Mouse (Mus musculus) ES-E14 (cell line): Measurements from ENCODE around the gene Hgfac. TPM values are rescaled to one million over a fixed set of nuclear protein-coding genes. Genes with fewer than 3 reads are reported as not detected.
A peak's percentile ranks its signal among the peaks of the same experiment; 100 is the strongest.

ENCODE experiments used
- DNase-seq: peaks from one replicate; pipeline ENCODE4 v3.0.0-alpha.2; 2013; ENCODE audit warnings: low read depth, low spot score
- H3K27ac ChIP-seq: 2 replicates; pipeline ENCODE4 v1.5.1; 2012; ENCODE audit warnings: low read depth, mild to moderate bottlenecking, low read length, moderate library complexity, mixed read lengths; ENCODE audit not compliant: poor library complexity, insufficient read depth, severe bottlenecking
- H3K36me3 ChIP-seq: 2 replicates; pipeline ENCODE4 v1.6.1; 2012; ENCODE audit warnings: mild to moderate bottlenecking, low read length, moderate library complexity, mixed read lengths; ENCODE audit not compliant: control insufficient read depth, poor library complexity, insufficient read depth, severe bottlenecking
- H3K4me1 ChIP-seq, 2 experiments: fragments of 150-350 bp in 1 of 2; sonication (generic) in 1 of 2; 2 replicates each; pipeline ENCODE4 v1.6.1; 2012; ENCODE audit warnings: low read length in 2 of 2, mild to moderate bottlenecking in 1 of 2, mixed read lengths in 1 of 2; ENCODE audit not compliant: control insufficient read depth in 2 of 2, insufficient read depth in 2 of 2, poor library complexity in 1 of 2
- H3K4me3 ChIP-seq, 2 experiments: fragments of 150-350 bp in 1 of 2; sonication (generic) in 1 of 2; 2 replicates each; pipeline ENCODE4 v1.5.1; 2012; ENCODE audit warnings: low read length in 2 of 2, low read depth in 1 of 2, mild to moderate bottlenecking in 1 of 2, mixed read lengths in 1 of 2; ENCODE audit not compliant: insufficient read depth in 1 of 2, poor library complexity in 1 of 2, severe bottlenecking in 1 of 2
- H3K9ac ChIP-seq: 2 replicates; pipeline ENCODE4 v1.6.1; 2012; ENCODE audit warnings: low read depth, mild to moderate bottlenecking, low read length, mixed read lengths; ENCODE audit not compliant: poor library complexity, insufficient read depth, severe bottlenecking
- H3K9me3 ChIP-seq: fragments of 150-350 bp; sonication (generic); 2 replicates; pipeline ENCODE4 v1.6.1; 2012; ENCODE audit warnings: low read depth, mild to moderate bottlenecking, low read length; ENCODE audit not compliant: control insufficient read depth, insufficient read depth
- CHD2 ChIP-seq: IDR thresholded peaks from 2 replicates; pipeline ENCODE4 v1.6.1; 2014; ENCODE audit warnings: mild to moderate bottlenecking, low read depth, low read length, inconsistent platforms
- HCFC1 ChIP-seq: IDR thresholded peaks from 2 replicates; pipeline ENCODE4 v1.6.1; 2012; ENCODE audit warnings: low read length, inconsistent platforms, borderline replicate concordance; ENCODE audit not compliant: insufficient read depth
- MAFK ChIP-seq: IDR thresholded peaks from 2 replicates; pipeline ENCODE4 v1.6.1; 2014; ENCODE audit warnings: mild to moderate bottlenecking, low read depth, low read length, inconsistent platforms; ENCODE audit not compliant: insufficient read depth
- ZC3H11A ChIP-seq: IDR thresholded peaks from 2 replicates; pipeline ENCODE4 v1.6.1; 2012; ENCODE audit warnings: low read depth, mild to moderate bottlenecking, inconsistent platforms, low read length, borderline replicate concordance
- ZNF384 ChIP-seq: IDR thresholded peaks from 2 replicates; pipeline ENCODE4 v1.6.1; 2012; ENCODE audit warnings: low read depth, low read length, inconsistent platforms
- in situ Hi-C, 2 experiments: fragments of 600-800 bp; cut with MboI; formaldehyde crosslinking; loops; one replicate each; pipeline ENCODE4 v1.15.1; 2025; ENCODE audit warnings: low sequenced_read_pairs in 2 of 2, inconsistent platforms in 1 of 2; ENCODE audit not compliant: unreplicated experiment in 2 of 2
- total RNA-seq: library from RNA; depleted of rRNA; stranded (reverse); fragments of 300-350 nt; gene quantifications from 2 replicates; pipeline ENCODE4 v1.2.3, GENCODE M21; 2012

Gene Hgfac
- total RNA-seq, 1 experiment: 0.58 TPM

DNA sequence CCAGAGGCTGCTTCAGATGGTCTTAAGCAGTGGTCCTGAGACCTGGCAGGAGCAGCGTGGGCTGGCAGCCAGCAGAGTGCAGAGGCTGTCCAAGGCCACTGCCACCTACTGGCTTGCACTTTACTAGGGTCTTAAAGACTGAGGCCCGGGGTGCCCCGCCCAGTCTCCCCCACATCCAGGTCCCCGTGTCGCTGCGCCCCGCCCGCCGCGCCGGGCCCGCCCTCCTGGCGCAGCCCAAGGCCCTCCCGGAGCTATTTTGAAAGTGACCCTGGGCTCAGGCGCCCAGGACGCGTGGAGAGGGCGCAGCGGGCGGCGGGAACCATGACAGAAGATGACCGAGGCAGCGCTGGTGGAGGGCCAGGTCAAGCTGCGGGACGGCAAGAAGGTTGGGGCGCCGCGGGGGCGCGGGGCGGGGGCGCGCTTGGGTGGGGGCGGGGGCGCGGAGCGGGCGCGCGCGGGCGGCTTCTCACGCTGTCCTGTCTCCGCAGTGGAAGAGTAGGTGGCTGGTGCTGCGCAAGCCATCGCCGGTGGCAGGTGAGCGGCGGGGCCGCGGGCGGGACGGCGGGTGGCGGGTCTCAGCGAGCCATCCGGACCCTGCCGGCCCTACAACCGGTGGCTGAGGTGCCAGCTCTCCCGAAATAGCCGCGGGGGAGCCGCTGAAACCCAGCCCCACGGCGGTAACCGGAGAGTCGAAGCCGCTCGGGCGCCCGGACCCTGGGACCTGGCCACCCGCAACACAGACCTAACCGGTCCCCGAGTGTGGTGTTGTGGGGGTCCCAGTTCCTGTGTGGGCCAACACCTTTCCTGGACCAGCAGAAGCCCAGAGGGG is 15.5 kb downstream of the Hgfac start, which contains the start of gene Dok7:
Gene Dok7 (plus strand): TSS at position 163 of the 829 bp plus-strand sequence.
- no peak within 1 kb of the TSS for H3K27ac ChIP-seq
- in situ Hi-C loops: no loop called here

GRCm38 (mm10) chr5:35057582-35057981 is 16.3 kb downstream of the Hgfac start:
- TF ChIP-seq HCFC1 (no peak), ZNF384 (no peak), MAFK (no peak), ZC3H11A (no peak), CHD2 (no peak)

More for the DNA sequence above, 15.5 kb downstream of the Hgfac start, which contains the start of gene Dok7:
- Histone ChIP-seq H3K9me3 (no peaks in the 10 kb centered on the region), H3K9ac (peak within 1 kb of the TSS; percentile 67), H3K36me3 (no peaks in the 10 kb centered on the region), H3K4me1 (no peaks in the 10 kb centered on the region), H3K4me3 (peak within 1 kb of the TSS; percentile 67 to 72)
- TF ChIP-seq ZNF384 (no peak), ZC3H11A (no peak), CHD2 (no peak), MAFK (no peak), HCFC1 (no peak)
- no peak for DNase-seq

DNA sequence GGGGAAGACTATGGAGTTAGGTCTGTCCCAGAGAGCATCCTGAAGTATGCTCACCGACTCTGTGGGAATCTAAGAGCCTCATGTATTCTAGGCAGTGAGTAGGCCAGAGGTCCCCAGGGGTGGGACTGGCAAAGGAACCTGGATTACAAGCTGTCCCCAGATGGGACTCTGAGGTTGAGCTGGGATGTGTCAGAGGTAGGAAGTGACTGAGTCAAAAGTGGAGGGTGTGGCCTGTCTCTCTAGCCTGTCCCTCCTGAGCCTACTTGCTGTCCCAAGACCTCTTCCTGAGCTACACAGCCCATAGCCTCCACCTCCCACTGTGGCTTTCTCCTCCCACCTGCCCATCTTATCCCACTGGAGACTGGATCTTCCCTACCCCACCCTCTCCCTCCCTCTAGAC is 16.9 kb downstream of the Hgfac start:
- no peaks in the 10 kb centered on the region for H3K36me3 ChIP-seq
- in situ Hi-C loops: no loop called here
- H3K27ac ChIP-seq: no peak overlapping the region
- H3K9me3 ChIP-seq: no peaks in the 10 kb centered on the region
- TF ChIP-seq ZNF384 (no peak), MAFK (no peak), ZC3H11A (no peak), HCFC1 (no peak), CHD2 (no peak)
- H3K9ac ChIP-seq: no peak overlapping the region
- no peaks in the 10 kb centered on the region for H3K4me1 ChIP-seq
- no peak overlapping the region for H3K4me3 ChIP-seq
- no peak for DNase-seq

More at GRCm38 (mm10) chr5:35057582-35057981, 16.3 kb downstream of the Hgfac start:
- Histone ChIP-seq H3K4me1 (no peaks in the 10 kb centered on the region), H3K9me3 (no peaks in the 10 kb centered on the region), H3K27ac (no peak overlapping the region), H3K4me3 (peak overlapping the region in 1 of 2 experiments; percentile 67; a peak in 3 of 4 replicates), H3K36me3 (no peaks in the 10 kb centered on the region), H3K9ac (no peak overlapping the region)
- no peak for DNase-seq
- in situ Hi-C loops: no loop called here

- H3K4me3 ChIP-seq: no peak overlapping the region
- in situ Hi-C loops: no loop called here
- H3K36me3 ChIP-seq: no peaks in the 10 kb centered on the region
- H3K9me3 ChIP-seq: no peaks in the 10 kb centered on the region
- no peak overlapping the region for H3K27ac ChIP-seq
- H3K4me1 ChIP-seq: no peaks in the 10 kb centered on the region
- TF ChIP-seq ZNF384 (no peak), ZC3H11A (no peak), MAFK (no peak), CHD2 (no peak), HCFC1 (no peak)
- DNase-seq: no peak
- H3K9ac ChIP-seq: no peak overlapping the region
These were observed 18.8 kb downstream of the Hgfac start for GRCm38 (mm10) chr5:35060098-35060497.
